Mouse (Mus musculus) heart, embryonic 10.5 days (tissue): Measurements from ENCODE around the gene Susd6. TPM values are rescaled to one million over a fixed set of nuclear protein-coding genes. Genes with fewer than 3 reads are reported as not detected.

Experiments
- DNase-seq: peaks from one replicate; pipeline ENCODE4 v3.0.0-alpha.2; 2017; ENCODE audit warnings: low spot score
- H3K27ac ChIP-seq: fragments of 300-500 bp; sonication (generic); 2 replicates; pipeline ENCODE4 v1.5.1; 2016; ENCODE audit warnings: mild to moderate bottlenecking
- H3K27me3 ChIP-seq: fragments of 300-500 bp; sonication (generic); 2 replicates; pipeline ENCODE4 v1.6.1; 2016; ENCODE audit warnings: mild to moderate bottlenecking; ENCODE audit not compliant: poor library complexity, insufficient read depth, severe bottlenecking
- H3K36me3 ChIP-seq: fragments of 300-500 bp; sonication (generic); 2 replicates; pipeline ENCODE4 v1.6.1; 2016; ENCODE audit warnings: mild to moderate bottlenecking, moderate library complexity
- H3K4me1 ChIP-seq: fragments of 300-500 bp; sonication (generic); 2 replicates; pipeline ENCODE4 v1.6.1; 2016; ENCODE audit warnings: mild to moderate bottlenecking
- H3K4me3 ChIP-seq: fragments of 300-500 bp; sonication (generic); 2 replicates; pipeline ENCODE4 v1.5.1; 2016; ENCODE audit warnings: mild to moderate bottlenecking, moderate library complexity
- H3K9me3 ChIP-seq: fragments of 300-500 bp; sonication (generic); 2 replicates; pipeline ENCODE4 v1.6.1; 2016; ENCODE audit warnings: mild to moderate bottlenecking, moderate library complexity
- WGBS: fragments of 180-500 bp; shearing (Covaris S2); methylation state at CpG from one replicate; pipeline ENCODE4 v1.1.7; 2016; 5-methylcytosine and 5-hydroxymethylcytosine counted together
- polyA plus RNA-seq: library from polyadenylated mRNA; unstranded; fragments of >200 nt; fragmentation: Nextera tagmentation; extraction: Ambion mirVana; gene quantifications from 2 replicates; pipeline ENCODE4 v1.2.1, GENCODE M21; 2016

Susd6 gene
- polyA plus RNA-seq, 1 experiment from 2014 or later = 14.9 TPM

GRCm38 (mm10) chr12:80821312-80822007, 31.1 kb downstream of the Susd6 start:
- Histone ChIP-seq H3K27ac (no peak overlapping the region), H3K9me3 (no peaks in the 10 kb centered on the region), H3K4me1 (peaks cover 46% of the 10 kb centered on the region), H3K4me3 (no peak overlapping the region), H3K36me3 (no peaks in the 10 kb centered on the region), H3K27me3 (no peaks in the 10 kb centered on the region)
- no peak for DNase-seq
- 74% methylated on average over 4 of the region's 4 CpGs for WGBS

- Histone ChIP-seq H3K9me3 (no peaks in the 10 kb centered on the region), H3K36me3 (no peaks in the 10 kb centered on the region), H3K4me3 (no peak overlapping the region), H3K27me3 (no peaks in the 10 kb centered on the region), H3K27ac (no peak overlapping the region), H3K4me1 (peaks cover 39% of the 10 kb centered on the region)
- WGBS = 92% methylated on average over 7 of the region's 7 CpGs
- no peak for DNase-seq
These were observed 32.2 kb downstream of the Susd6 start for GRCm38 (mm10) chr12:80822533-80822932.

- H3K4me1 ChIP-seq = peaks cover 29% of the 10 kb centered on the region
- H3K27me3 ChIP-seq = no peaks in the 10 kb centered on the region
- no peaks in the 10 kb centered on the region for H3K9me3 ChIP-seq
- no peak overlapping the region for H3K4me3 ChIP-seq
- WGBS = 60% methylated on average over 1 of the region's 1 CpGs
- DNase-seq = no peak
- peaks cover 6% of the 10 kb centered on the region; the same call in 1 of the 2 replicates for H3K36me3 ChIP-seq
- no peak overlapping the region for H3K27ac ChIP-seq
These were observed 33.9 kb downstream of the Susd6 start for GRCm38 (mm10) chr12:80824202-80824601.

GRCm38 (mm10) chr12:80826423-80826822, 36.1 kb downstream of the Susd6 start:
- no peak overlapping the region for H3K27ac ChIP-seq
- no peak overlapping the region for H3K4me3 ChIP-seq
- peaks cover 18% of the 10 kb centered on the region for H3K4me1 ChIP-seq
- H3K27me3 ChIP-seq = no peaks in the 10 kb centered on the region
- peaks cover 6% of the 10 kb centered on the region; the same call in 1 of the 2 replicates for H3K36me3 ChIP-seq
- no peak for DNase-seq
- WGBS = 76% methylated on average over 1 of the region's 1 CpGs
- H3K9me3 ChIP-seq = no peaks in the 10 kb centered on the region

GRCm38 (mm10) chr12:80827464-80828015, 37.2 kb downstream of the Susd6 start:
- no peak overlapping the region for H3K27ac ChIP-seq
- no peak overlapping the region for H3K4me3 ChIP-seq
- 50% methylated on average over 5 of the region's 5 CpGs for WGBS
- H3K9me3 ChIP-seq = no peaks in the 10 kb centered on the region
- H3K4me1 ChIP-seq = peaks cover 9% of the 10 kb centered on the region; the same call in 1 of the 2 replicates
- H3K36me3 ChIP-seq = peaks cover 6% of the 10 kb centered on the region; the same call in 1 of the 2 replicates
- no peak for DNase-seq
- H3K27me3 ChIP-seq = no peaks in the 10 kb centered on the region

GRCm38 (mm10) chr12:80828020-80828419, 37.7 kb downstream of the Susd6 start:
- no peak for DNase-seq
- no peaks in the 10 kb centered on the region for H3K27me3 ChIP-seq
- H3K4me1 ChIP-seq = peaks cover 9% of the 10 kb centered on the region; the same call in 1 of the 2 replicates
- WGBS = 68% methylated on average over 5 of the region's 5 CpGs
- H3K4me3 ChIP-seq = no peak overlapping the region
- H3K27ac ChIP-seq = no peak overlapping the region
- H3K36me3 ChIP-seq = peaks cover 6% of the 10 kb centered on the region; the same call in 1 of the 2 replicates
- no peaks in the 10 kb centered on the region for H3K9me3 ChIP-seq

- no peaks in the 10 kb centered on the region for H3K27me3 ChIP-seq
- H3K36me3 ChIP-seq = peaks cover 6% of the 10 kb centered on the region; the same call in 1 of the 2 replicates
- no peak overlapping the region for H3K27ac ChIP-seq
- H3K4me1 ChIP-seq = peaks cover 17% of the 10 kb centered on the region
- H3K4me3 ChIP-seq = no peak overlapping the region
- no peak for DNase-seq
- H3K9me3 ChIP-seq = no peaks in the 10 kb centered on the region
- 96% methylated on average over 2 of the region's 2 CpGs for WGBS
These were observed 38.6 kb downstream of the Susd6 start for GRCm38 (mm10) chr12:80828951-80829350.

GRCm38 (mm10) chr12:80830211-80830610, 39.9 kb downstream of the Susd6 start:
- Histone ChIP-seq H3K4me3 (no peak overlapping the region), H3K9me3 (no peaks in the 10 kb centered on the region), H3K27me3 (no peaks in the 10 kb centered on the region), H3K27ac (no peak overlapping the region), H3K4me1 (peaks cover 17% of the 10 kb centered on the region), H3K36me3 (peaks cover 6% of the 10 kb centered on the region; the same call in 1 of the 2 replicates)
- no peak for DNase-seq
- 76% methylated on average over 2 of the region's 2 CpGs for WGBS

GRCm38 (mm10) chr12:80830820-80831219, 40.5 kb downstream of the Susd6 start:
- H3K4me3 ChIP-seq = no peak overlapping the region
- 77% methylated on average over 2 of the region's 2 CpGs for WGBS
- H3K9me3 ChIP-seq = no peaks in the 10 kb centered on the region
- no peaks in the 10 kb centered on the region for H3K27me3 ChIP-seq
- peaks cover 6% of the 10 kb centered on the region; the same call in 1 of the 2 replicates for H3K36me3 ChIP-seq
- no peak overlapping the region for H3K27ac ChIP-seq
- no peak for DNase-seq
- H3K4me1 ChIP-seq = peaks cover 17% of the 10 kb centered on the region

GRCm38 (mm10) chr12:80832313-80832712, 42.0 kb downstream of the Susd6 start:
- H3K27ac ChIP-seq = no peak overlapping the region
- no peak overlapping the region for H3K4me3 ChIP-seq
- H3K36me3 ChIP-seq = peaks cover 6% of the 10 kb centered on the region; the same call in 1 of the 2 replicates
- H3K9me3 ChIP-seq = no peaks in the 10 kb centered on the region
- 78% methylated on average over 1 of the region's 1 CpGs for WGBS
- DNase-seq = no peak
- peaks cover 15% of the 10 kb centered on the region for H3K4me1 ChIP-seq
- H3K27me3 ChIP-seq = no peaks in the 10 kb centered on the region

- H3K9me3 ChIP-seq = no peaks in the 10 kb centered on the region
- peaks cover 11% of the 10 kb centered on the region for H3K4me1 ChIP-seq
- H3K27me3 ChIP-seq = no peaks in the 10 kb centered on the region
- DNase-seq = no peak
- H3K36me3 ChIP-seq = 0 out of 2 replicates have a peak, but pooled peaks cover 4% of the 10 kb centered on the region
- no peak overlapping the region for H3K4me3 ChIP-seq
- no peak overlapping the region for H3K27ac ChIP-seq
- 29% methylated on average over 2 of the region's 2 CpGs for WGBS
These were observed 43.2 kb downstream of the Susd6 start for GRCm38 (mm10) chr12:80833541-80833940.

- 94% methylated on average over 3 of the region's 3 CpGs for WGBS
- no peak for DNase-seq
- peaks cover 11% of the 10 kb centered on the region for H3K4me1 ChIP-seq
- H3K27me3 ChIP-seq = no peaks in the 10 kb centered on the region
- no peak overlapping the region for H3K27ac ChIP-seq
- no peak overlapping the region for H3K4me3 ChIP-seq
- no peaks in the 10 kb centered on the region for H3K36me3 ChIP-seq
- no peaks in the 10 kb centered on the region for H3K9me3 ChIP-seq
These were observed 44.0 kb downstream of the Susd6 start for GRCm38 (mm10) chr12:80834156-80834900.
